Mouse (Mus musculus): ENCODE results near the gene Ccdc157. TPM values are rescaled to one million over a fixed set of nuclear protein-coding genes. Genes with fewer than 3 reads are reported as not detected.

Gene Ccdc157
- polyA plus RNA-seq, 1 experiment from 2014 or later: 0.52 TPM

DNA sequence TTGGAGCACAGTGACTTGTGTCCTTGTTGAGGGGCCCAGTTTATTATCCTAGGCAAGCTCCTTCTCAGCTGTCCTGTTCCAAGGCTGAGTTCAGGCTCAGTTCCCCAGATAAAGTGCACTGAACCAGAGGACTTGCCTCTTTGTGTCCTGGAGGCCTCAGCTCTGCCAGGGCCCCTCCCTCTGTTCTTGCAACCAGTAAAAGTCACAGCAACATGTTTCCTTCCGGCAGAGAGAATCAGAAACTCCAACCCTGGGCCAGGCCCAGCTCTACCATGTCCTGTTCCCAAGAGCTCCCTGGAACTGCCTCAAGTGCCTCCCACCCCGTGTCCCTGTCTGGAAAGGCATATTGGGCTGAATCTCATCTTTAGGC lies 43.6 kb upstream of the Ccdc157 start:
- no peak for TF ChIP-seq EP300 (IDR thresholded peaks at IDR 0.05; ENCODE audit: low read depth)
- TF ChIP-seq CTCF (IDR thresholded peaks at IDR 0.05; ENCODE audit: low read depth): no peak
- H3K9me3 ChIP-seq (ENCODE audit: low read length): no peaks in the 10 kb centered on the region
- WGBS (ENCODE audit: insufficient replicate concordance): 40% methylated on average over 2 of the region's 2 CpGs
- H3K27me3 ChIP-seq (ENCODE audit: insufficient read depth, low read length): no peaks in the 10 kb centered on the region
- DNase-seq (no peak), ATAC-seq (peak; percentile 56)
- no peak overlapping the region for H3K4me3 ChIP-seq (ENCODE audit: low read depth, low read length)
- H3K4me2 ChIP-seq (ENCODE audit: low read depth, low read length): no peak overlapping the region
- peak overlapping the region; percentile 55 for H3K27ac ChIP-seq (ENCODE audit: low read depth)
- H3K36me3 ChIP-seq (replicated peaks; ENCODE audit: insufficient read depth, low read length): peaks cover 8% of the 10 kb centered on the region; the same call in 1 of the 2 replicates
- peaks cover 6% of the 10 kb centered on the region; the same call in 1 of the 2 replicates for H3K4me1 ChIP-seq (ENCODE audit: insufficient read depth)
- no peak overlapping the region for H3K9ac ChIP-seq (replicated peaks)

DNA sequence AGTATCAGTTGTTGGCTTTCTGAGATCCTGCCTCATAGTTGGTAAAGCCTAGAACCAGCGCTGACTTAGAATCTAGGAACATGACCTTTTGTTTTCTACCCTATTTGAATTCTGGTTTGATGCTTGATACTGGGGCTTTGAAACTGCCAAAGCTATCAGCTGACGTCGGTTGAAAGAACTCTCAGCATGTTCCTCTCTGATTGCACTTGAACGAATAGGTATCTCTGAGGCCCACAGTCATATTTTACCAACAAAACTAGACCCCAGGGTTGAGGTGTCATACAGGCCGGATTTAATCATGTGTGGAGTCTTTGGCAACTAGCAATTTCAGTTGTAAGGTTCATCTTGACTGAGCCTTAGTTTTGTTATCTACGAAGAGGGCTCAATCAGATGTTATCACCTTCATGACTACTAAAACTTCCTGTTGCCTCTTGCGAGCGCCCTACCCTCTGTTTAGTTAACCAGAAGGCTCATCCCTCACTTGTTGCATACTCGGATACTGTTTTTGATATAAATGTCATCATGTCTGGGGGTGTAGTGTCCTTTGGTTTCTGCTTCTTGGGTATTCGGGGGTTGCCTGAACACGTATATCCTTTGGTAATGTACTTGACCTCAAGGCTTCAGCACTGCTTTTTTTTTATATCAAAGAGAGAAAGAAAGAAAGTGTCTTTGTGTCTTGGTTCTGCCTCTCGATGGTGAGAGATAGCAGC lies 43.1 kb upstream of the Ccdc157 start:
- Histone ChIP-seq H3K9ac (replicated peaks) (no peak overlapping the region), H3K4me2 (ENCODE audit: low read depth, low read length) (no peak overlapping the region), H3K4me3 (ENCODE audit: low read depth, low read length) (no peak overlapping the region), H3K27me3 (ENCODE audit: insufficient read depth, low read length) (no peaks in the 10 kb centered on the region), H3K27ac (ENCODE audit: low read depth) (peak overlapping the region; percentile 55), H3K9me3 (ENCODE audit: low read length) (no peaks in the 10 kb centered on the region), H3K4me1 (ENCODE audit: insufficient read depth) (peaks cover 6% of the 10 kb centered on the region; the same call in 1 of the 2 replicates), H3K36me3 (replicated peaks; ENCODE audit: insufficient read depth, low read length) (peaks cover 8% of the 10 kb centered on the region; the same call in 1 of the 2 replicates)
- DNase-seq (no peak), ATAC-seq (no peak)
- WGBS (ENCODE audit: insufficient replicate concordance): 62% methylated on average over 12 of the region's 12 CpGs
- TF ChIP-seq EP300 (IDR thresholded peaks at IDR 0.05; ENCODE audit: low read depth): no peak
- no peak for TF ChIP-seq CTCF (IDR thresholded peaks at IDR 0.05; ENCODE audit: low read depth)

DNA sequence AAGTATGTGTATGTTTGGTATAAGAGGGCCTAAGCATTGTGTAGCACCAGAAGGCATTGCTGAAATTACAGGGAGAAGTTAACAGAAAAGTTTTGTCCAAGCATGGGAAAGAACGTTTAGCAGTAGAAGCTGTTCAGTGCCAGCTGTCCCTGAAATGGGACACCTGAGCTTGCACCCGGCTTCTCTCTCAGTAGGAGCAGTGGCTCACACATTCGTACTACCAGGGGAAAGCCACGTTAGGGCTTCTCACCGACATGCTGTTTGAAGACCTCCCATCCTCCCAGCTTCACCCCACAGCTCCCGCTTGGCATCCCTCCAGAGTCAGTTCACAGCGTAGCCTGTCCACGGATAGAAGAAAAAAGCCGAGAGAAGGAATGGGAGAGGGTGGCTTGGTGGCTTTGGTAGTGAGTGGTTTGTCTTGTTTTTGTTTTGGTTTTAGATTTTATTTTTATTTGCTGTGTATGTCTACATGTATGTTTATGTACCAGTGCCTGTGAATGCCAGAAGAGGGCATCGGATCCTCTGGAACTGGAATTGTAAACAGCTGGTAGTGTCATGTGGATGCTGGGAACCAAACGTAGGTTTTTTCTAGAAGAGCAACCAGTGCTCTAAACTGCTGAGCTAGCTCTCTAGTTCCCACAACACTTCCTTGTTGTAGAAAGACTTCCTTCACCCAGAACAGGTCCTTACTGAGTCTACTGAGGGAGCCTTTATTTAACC lies 42.0 kb upstream of the Ccdc157 start:
- no peaks in the 10 kb centered on the region for H3K9me3 ChIP-seq (ENCODE audit: low read length)
- H3K4me1 ChIP-seq (ENCODE audit: insufficient read depth): peaks cover 6% of the 10 kb centered on the region; the same call in 1 of the 2 replicates
- H3K36me3 ChIP-seq (replicated peaks; ENCODE audit: insufficient read depth, low read length): no peaks in the 10 kb centered on the region; the same call in 1 of the 2 replicates
- H3K9ac ChIP-seq (replicated peaks): no peak overlapping the region
- no peak for ATAC-seq
- H3K4me2 ChIP-seq (ENCODE audit: low read depth, low read length): no peak overlapping the region
- no peaks in the 10 kb centered on the region for H3K27me3 ChIP-seq (ENCODE audit: insufficient read depth, low read length)
- 0 out of 2 replicates have a peak overlapping the region, but pooled peaks have one; percentile 55 for H3K27ac ChIP-seq (ENCODE audit: low read depth)
- DNase-seq: no peak
- H3K4me3 ChIP-seq (ENCODE audit: low read depth, low read length): no peak overlapping the region
- no peak for TF ChIP-seq EP300 (IDR thresholded peaks at IDR 0.05; ENCODE audit: low read depth)
- 0 out of 2 replicates have a peak, but pooled peaks have one; percentile 3 for TF ChIP-seq CTCF (IDR thresholded peaks at IDR 0.05; ENCODE audit: low read depth)
- 76% methylated on average over 11 of the region's 11 CpGs for WGBS (ENCODE audit: insufficient replicate concordance)

DNA sequence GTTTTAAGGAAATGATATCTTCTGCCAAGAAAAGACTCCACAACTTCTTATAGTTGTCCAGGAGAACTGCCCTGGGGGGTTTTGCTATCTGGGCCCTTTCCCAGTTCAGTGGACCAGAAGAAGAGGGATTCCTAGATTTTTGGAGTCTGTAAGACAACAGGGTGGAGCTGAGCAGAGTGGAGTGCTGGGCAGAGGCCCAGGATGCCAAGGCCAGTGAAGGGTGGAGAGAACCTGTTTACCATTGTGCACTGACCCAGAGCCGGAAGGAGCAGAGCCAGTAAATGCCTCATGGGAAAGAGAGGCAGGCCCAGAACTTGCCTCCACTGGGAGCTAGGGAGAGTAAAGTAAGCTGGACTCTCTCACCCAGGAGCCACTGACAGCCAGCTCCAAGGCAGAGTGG lies 37.6 kb upstream of the Ccdc157 start:
- no peak for DNase-seq

DNA sequence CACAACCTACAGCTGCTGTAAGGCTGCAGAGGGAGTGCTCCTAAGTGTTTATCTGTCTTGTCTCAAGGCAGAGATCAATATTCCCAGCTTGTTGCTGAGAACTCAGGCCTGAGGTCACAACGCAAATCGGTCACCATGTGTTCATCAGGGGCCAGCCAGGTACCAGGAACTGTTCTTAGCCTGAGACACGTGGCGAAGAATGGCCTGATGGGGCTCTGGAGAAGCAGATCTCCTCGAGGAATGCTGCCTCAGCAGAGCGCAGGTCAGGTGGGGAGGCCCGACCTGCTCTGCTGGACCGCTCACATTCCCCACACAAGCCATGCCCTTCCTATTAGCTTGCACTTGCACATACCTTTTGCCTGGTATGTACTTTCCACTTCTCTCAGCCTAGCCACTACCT lies 36.5 kb upstream of the Ccdc157 start:
- H3K36me3 ChIP-seq (replicated peaks; ENCODE audit: insufficient read depth, low read length): 0 out of 2 replicates have a peak, but pooled peaks cover 2% of the 10 kb centered on the region
- H3K27me3 ChIP-seq (ENCODE audit: insufficient read depth, low read length): no peaks in the 10 kb centered on the region
- peaks cover 5% of the 10 kb centered on the region for H3K4me1 ChIP-seq (ENCODE audit: insufficient read depth)
- TF ChIP-seq CTCF (IDR thresholded peaks at IDR 0.05; ENCODE audit: low read depth): no peak
- no peak for TF ChIP-seq EP300 (IDR thresholded peaks at IDR 0.05; ENCODE audit: low read depth)
- 81% methylated on average over 8 of the region's 8 CpGs for WGBS (ENCODE audit: insufficient replicate concordance)
- H3K27ac ChIP-seq (ENCODE audit: low read depth): no peak overlapping the region
- no peak overlapping the region for H3K9ac ChIP-seq (replicated peaks)
- H3K4me2 ChIP-seq (ENCODE audit: low read depth, low read length): no peak overlapping the region
- no peak for DNase-seq
- ATAC-seq: no peak
- no peaks in the 10 kb centered on the region for H3K9me3 ChIP-seq (ENCODE audit: low read length)
- no peak overlapping the region for H3K4me3 ChIP-seq (ENCODE audit: low read depth, low read length)

More for the DNA sequence above, 37.6 kb upstream of the Ccdc157 start:
- H3K9me3 ChIP-seq (ENCODE audit: low read length): no peaks in the 10 kb centered on the region
- peaks cover 5% of the 10 kb centered on the region for H3K4me1 ChIP-seq (ENCODE audit: insufficient read depth)
- no peak for ATAC-seq
- no peak overlapping the region for H3K4me2 ChIP-seq (ENCODE audit: low read depth, low read length)
- H3K27me3 ChIP-seq (ENCODE audit: insufficient read depth, low read length): no peaks in the 10 kb centered on the region
- 0 out of 2 replicates have a peak, but pooled peaks cover 2% of the 10 kb centered on the region for H3K36me3 ChIP-seq (replicated peaks; ENCODE audit: insufficient read depth, low read length)
- WGBS (ENCODE audit: insufficient replicate concordance): 67% methylated on average over 1 of the region's 1 CpGs
- H3K4me3 ChIP-seq (ENCODE audit: low read depth, low read length): no peak overlapping the region
- no peak overlapping the region for H3K27ac ChIP-seq (ENCODE audit: low read depth)
- H3K9ac ChIP-seq (replicated peaks): no peak overlapping the region
- no peak for TF ChIP-seq CTCF (IDR thresholded peaks at IDR 0.05; ENCODE audit: low read depth)
- no peak for TF ChIP-seq EP300 (IDR thresholded peaks at IDR 0.05; ENCODE audit: low read depth)

DNA sequence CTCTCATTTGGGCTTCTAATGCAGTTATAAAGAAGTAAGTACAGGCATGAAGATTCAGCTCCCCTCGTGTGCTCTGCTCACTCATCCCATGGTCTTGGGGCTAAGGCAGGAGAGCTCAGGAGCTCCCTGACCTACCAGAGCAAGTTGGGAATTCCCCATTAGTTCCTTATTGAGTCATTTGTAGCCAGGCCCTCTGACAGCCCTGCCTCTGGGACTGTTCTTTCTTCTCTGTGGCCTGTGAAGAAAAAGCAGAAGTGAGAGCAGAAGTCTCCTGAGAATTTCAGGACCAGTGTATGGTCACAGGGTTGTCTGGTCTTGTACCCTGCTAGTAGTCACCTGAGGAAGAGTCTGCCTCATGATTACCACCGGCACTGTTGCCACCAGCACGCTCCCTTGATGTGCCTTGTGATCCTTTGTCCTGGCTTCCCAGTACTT lies 35.5 kb upstream of the Ccdc157 start:
- Histone ChIP-seq H3K27ac (ENCODE audit: low read depth) (no peak overlapping the region), H3K4me2 (ENCODE audit: low read depth, low read length) (no peak overlapping the region), H3K9ac (replicated peaks) (no peak overlapping the region), H3K4me1 (ENCODE audit: insufficient read depth) (peaks cover 7% of the 10 kb centered on the region), H3K9me3 (ENCODE audit: low read length) (no peaks in the 10 kb centered on the region), H3K36me3 (replicated peaks; ENCODE audit: insufficient read depth, low read length) (0 out of 2 replicates have a peak, but pooled peaks cover 2% of the 10 kb centered on the region), H3K4me3 (ENCODE audit: low read depth, low read length) (no peak overlapping the region), H3K27me3 (ENCODE audit: insufficient read depth, low read length) (no peaks in the 10 kb centered on the region)
- TF ChIP-seq CTCF (IDR thresholded peaks at IDR 0.05; ENCODE audit: low read depth): no peak
- TF ChIP-seq EP300 (IDR thresholded peaks at IDR 0.05; ENCODE audit: low read depth): no peak
- ATAC-seq (peak; percentile 64), DNase-seq (no peak)
- 39% methylated on average over 3 of the region's 3 CpGs for WGBS (ENCODE audit: insufficient replicate concordance)
